Mouse (Mus musculus): ENCODE results near the gene Slc39a11.

The Slc39a11 gene

DNA sequence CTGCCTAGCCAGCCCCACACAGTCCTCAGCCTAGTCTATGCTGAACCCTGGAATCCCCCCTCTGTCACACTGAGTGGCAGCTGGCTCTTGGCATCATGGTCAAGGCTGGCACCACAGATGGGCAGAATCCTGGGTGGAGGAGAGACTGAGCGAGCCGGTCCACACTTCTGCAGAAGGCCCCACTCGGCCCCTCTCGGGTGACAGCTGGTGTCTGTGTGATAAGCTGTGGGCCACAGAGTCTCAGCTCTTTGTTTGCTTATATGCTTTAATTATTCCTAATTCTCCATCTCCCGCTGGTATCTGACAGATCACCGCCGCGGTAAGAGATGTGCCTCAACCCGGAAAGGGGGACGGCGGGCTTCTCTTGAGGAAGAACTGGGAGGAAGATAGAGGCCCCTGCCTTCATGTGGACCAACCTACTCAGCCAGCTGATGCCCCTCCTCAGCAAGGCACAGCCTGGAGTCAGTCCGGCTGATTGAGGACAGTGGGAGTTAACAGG lies 182.5 kb downstream of the Slc39a11 start:
- DNase-seq (ENCODE audit: low spot score in 2 of 2), result no peak

DNA sequence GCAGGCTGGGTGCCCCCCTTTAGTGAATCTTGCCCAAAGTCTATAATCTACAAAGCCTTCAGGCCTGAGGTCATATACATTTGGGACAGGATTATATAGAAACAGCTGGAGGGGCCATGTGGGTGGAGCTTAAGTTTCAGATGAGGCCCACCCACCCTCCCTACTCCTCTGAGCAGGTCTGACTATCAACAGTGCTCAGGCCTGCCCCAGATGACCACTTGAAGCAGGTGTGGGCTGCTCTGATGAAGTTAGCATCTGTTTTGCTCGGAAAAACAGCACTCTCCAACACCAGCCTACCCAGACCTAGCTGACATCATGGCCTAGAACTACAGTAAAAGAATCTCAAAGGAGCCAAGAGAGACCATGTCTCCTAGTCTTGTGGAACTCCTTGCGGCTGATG lies 189.8 kb downstream of the Slc39a11 start:
- no peak for DNase-seq (ENCODE audit: low spot score in 2 of 2)

DNA sequence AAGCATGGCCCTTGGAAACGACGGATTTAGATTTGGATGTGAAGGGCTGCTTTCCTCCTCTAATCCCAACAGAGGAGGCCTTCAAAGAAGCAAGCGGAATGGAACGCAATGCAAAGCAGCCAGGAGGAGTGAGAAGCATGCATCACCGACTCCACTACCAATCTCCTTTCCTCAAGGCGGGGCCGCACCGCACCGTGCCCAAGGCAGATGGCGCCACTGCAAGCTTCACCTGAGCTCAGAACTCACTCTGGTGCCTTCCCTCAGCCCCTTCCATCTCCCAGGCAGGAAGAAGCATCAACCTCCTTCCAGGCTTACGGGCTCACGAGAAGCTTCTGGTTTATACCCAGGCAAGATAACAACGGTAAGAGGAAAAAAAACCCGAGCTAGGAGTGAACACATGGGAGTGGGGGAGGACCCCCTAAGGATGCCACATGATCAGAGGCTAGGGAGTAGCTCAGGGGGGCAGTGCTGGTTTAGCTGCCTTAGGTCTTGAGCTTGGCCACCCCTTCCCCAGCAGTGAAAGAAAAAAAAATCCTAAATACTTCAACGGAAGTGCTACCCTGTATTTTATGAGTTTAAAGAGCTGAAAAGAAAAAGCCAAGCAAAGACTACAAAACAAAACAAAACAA lies 191.2 kb downstream of the Slc39a11 start:
- DNase-seq (ENCODE audit: low spot score in 2 of 2), result no peak

DNA sequence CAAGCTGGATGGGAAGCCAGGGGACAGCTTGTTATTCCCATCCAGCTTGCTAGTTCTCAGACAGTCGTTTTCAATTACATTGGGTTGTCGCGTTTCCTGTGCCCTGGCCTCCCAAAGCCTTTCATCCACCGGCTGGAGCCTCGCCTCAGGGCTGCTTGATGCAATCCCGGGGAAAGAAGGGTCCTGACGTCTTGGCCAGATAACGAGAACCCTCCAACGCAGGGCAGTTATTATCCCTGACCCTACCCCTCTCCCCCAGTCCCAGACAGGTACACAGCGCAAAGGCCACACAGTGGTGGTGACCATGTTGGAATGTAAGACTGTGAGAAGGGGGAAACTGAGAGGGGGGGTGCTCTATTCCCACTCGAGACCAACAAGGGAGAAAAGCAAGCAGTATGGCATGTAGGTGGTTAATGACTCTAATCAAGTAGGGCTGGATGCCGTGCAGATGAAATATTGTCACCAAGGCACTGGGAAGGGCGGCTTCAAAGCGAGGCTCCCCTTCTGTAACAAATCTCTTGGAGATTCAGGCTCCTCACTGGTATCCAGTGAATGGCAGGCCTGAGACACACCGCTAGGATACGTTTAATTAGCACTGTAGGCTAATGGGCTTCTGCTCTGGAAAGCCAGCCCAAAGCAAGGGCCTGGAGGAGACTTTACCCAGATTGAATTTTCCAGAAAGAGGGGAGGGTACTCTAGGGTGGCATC lies 196.9 kb downstream of the Slc39a11 start:
- DNase-seq (ENCODE audit: low spot score in 2 of 2), result no peak

DNA sequence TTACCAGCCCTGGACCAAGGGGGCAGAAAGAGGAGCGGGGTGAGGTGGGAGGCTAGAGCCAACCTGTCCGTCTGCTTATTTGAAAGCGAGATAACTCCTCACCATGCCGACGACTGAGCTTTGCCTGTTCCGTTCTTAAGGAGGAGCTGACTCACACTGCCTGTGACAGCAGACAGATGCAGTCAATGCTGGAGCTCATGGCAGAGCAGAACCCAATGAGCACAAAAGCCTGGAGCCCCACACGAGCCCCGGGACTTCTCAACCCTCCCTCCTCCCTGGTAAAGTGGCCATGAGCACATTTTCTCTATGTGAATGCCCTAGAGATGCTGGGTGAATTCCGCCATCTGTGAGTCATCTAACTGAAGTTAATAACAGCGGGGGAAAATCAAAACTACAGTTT lies 198.6 kb downstream of the Slc39a11 start:
- DNase-seq (ENCODE audit: low spot score in 2 of 2), result no peak

DNA sequence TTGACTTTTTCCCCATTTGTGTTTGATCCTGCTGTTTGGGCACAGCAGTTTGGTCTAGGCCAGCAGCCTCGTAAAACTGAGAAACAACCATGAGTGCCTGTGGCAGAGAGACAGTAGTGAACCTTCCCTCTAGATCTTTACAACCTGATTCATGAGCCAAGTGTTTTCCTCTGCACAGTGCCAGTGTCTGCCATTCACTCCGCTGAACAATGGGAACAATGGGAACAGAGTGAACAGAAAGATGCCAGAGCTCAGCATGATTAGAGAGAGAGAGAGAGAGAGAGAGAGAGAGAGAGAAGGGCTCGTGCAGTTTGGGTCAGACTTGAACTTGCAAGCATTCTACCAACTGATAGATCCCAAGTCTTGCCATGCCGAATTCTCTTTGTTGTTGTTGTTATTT lies 199.2 kb downstream of the Slc39a11 start:
- no peak for DNase-seq (ENCODE audit: low spot score in 2 of 2)

DNA sequence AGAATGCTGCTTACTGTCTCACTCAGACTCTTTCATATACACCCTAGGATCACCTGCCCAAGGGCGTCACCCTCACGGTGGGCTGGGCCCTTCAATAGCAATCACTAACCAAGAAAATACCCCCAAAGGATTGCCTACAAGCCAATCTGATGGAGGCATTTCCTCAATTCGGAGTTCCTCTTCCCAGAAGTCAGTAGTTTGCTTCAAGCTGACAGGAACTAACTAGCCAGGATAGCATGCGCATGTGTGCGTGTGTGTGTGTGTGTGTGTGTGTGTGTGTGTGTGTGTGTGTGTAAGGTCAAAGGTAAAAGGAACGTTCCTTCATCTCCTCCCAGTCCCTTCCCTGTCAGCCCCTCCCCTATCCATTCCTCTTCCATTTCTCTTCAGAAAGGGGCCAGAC lies 199.9 kb downstream of the Slc39a11 start:
- DNase-seq (ENCODE audit: low spot score in 2 of 2), result no peak

DNA sequence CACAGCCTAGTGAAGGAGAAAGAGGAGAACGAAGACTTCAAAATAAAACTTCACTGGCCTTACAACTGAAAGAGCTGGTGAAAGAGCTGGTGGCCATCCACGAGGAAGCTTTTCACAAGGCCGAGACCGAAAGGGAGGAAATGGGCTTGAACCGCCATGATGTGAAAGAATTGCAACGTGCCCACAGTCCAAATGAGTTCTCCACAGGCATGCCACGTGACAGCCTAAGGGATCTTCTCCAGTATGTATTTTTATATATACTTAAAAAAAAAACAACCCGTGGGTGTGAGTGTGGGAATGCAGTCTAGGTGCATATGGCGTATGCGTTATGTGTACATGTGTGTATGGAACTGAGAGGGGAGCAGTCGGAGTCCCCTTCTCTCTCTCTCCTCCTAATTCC lies 207.8 kb downstream of the Slc39a11 start:
- no peak for DNase-seq (ENCODE audit: low spot score in 2 of 2)

DNA sequence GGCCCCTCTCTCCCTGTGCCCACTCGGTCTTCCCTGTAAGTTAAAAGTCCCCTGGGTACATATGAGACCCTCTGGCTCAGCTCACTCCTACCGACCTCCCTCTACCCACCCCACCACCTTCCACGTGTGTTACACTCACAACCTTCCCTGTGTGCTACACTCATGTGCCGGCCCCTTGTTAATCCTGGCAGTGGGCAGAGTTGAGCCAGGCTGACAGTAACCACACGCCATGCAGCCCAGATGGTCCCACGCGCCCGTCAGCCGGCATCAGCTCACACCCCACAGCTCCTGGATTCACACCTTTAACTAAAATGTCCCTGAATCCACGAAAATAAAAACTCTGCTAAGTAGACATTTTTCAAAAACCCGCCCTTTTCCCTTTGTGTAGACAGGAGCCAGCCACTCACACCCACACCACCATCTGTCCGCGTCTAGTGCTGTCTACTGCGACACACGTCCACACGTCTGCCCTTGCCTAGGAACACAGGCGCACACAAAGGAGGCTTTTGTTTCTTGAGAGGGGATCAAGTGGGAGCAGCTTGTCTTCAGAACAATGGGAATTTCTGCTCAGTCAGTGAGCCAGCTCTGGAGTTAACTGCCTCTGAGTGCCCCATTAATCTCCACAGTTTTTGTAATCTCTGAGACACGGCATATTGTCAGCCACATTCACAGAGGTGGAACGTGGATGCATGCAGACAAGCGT lies 210.4 kb downstream of the Slc39a11 start:
- DNase-seq (ENCODE audit: low spot score in 2 of 2), result no peak

DNA sequence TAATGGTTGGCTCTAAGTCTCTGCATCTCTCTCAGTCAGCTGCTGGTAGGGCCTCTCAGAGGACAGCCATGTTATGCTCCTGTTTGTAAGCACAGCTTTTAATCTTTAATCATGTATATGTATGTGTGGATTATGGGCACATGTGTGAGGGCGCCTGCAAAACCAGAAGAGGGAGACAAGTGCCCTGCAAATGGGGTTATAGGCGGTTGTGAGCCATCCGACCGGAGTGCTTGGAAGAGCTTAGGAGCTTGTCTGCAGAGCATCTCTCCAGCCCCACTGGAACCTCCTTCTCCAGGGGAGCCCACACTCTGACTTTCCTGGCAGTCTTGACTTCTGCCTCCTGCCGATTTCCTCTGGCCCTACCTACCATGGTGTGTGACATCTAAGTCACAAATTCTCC lies 211.0 kb downstream of the Slc39a11 start:
- no peak for DNase-seq (ENCODE audit: low spot score in 2 of 2)

DNA sequence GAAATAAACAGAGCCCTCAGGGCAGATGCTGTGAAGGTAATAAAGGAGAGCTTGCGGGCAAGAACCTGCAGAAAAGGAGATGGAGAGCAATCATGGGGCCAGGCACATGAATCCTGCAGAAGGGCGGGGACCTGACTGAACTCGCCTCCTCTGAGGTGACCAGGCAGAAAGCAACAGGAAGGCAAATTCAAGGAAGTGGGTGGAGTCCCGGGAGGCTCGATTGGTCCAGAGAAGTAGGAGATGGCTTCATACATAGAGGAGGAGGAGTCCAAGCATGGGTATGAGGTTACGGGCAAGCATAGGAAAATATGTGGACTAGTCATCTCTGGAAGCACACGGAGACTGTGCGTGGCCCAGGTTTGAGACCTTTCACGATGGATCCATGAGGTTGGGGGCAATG lies 212.5 kb downstream of the Slc39a11 start:
- no peak for DNase-seq (ENCODE audit: low spot score in 2 of 2)

DNA sequence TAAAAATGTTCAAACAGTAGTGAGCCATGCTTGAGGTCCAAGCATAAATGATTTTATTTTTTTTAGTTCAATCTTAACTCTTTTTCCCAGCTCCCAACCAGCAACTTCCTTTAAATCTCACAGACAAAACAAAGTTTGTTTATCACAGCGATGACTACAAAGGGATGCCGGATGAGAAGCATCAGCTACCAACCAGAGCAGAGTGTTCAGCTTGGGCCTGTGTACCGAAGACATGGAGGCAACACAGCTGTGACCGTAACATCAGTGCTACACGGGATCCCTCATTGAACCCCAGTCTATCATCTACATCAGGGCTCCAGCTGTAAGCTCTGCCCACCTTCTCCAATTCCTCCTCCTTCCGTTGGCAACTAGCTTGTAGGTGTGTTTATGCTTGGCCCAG lies 213.6 kb downstream of the Slc39a11 start:
- no peak for DNase-seq (ENCODE audit: low spot score in 2 of 2)

DNA sequence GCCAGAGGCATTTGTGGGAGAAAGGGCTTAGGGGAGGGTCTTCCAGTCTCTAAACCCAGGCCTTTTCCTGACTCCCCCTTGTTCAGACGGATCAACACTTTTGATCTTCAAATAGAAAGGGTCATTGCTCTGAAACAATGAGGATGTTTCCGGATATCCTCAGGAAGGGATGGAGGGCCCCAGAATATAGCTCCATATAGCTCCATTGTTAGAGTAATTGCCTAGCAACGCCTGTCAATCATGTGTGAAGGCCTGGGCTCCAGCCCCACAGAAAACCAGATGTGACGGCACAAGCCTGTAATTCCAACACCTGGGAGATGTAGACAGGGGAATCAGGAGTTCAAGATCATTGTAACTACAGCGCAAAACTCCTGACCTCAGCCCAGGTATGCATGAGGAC lies 214.2 kb downstream of the Slc39a11 start:
- DNase-seq (ENCODE audit: low spot score in 2 of 2), result no peak

DNA sequence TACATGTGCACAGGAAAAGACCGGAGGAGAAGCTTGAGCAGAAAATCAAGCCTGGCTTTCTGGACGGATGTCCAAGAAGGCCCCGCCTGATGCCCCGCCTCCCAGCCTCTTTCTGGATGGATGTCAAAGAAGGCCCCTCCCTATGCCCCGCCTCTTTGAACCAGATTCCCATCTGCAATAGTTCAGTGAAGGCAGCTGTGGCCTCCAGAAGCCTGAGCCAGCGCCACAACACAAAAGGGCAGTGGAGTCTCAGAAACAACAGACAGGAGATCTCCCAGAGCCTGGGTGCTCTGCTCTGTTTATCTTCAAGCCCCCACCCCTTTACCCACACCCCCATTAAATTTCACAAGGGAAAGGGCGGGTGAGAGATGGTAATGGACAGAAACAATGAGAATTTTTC lies 218.7 kb downstream of the Slc39a11 start:
- DNase-seq (ENCODE audit: low spot score in 2 of 2), result peak in 1 of 2 experiments; percentile 1

DNA sequence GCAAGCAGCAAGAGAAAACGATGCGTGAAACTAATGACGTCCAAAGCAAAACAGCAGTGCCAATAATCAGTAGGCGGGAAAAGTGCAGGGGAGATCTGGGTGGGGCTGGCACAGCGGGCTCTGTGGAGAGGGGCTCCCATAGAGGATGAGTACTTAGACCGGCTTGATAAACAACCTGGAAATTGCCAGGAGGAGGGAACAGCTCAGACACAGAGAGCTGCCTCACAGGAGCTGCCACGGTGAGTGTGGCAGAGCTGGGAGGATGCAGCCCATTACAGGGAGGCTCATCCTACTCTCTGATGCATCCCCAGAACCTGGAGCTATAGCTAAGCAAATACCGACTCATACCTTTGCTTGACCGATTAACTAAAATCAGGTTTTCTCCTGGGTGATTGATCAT lies 224.0 kb downstream of the Slc39a11 start:
- DNase-seq (ENCODE audit: low spot score in 2 of 2), result no peak

DNA sequence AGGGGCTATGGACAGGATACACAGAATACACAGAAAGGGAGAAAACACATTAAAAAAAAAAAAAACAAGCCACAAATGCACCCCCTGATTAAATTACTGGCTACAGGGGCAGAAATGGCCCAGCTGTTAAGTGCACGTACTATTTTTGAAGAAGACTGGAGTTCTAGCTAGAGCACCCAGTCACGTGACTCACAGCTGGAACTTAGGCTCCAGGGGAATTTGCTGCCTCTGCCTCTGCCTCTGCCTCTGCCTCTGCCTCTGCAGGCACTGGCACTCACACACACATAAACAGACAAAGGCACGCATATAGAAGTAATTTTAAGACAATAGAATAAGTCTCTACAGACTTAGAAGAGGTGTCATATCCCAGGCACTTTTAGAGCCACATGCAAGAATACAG lies 224.4 kb downstream of the Slc39a11 start:
- DNase-seq (ENCODE audit: low spot score in 2 of 2), result no peak

DNA sequence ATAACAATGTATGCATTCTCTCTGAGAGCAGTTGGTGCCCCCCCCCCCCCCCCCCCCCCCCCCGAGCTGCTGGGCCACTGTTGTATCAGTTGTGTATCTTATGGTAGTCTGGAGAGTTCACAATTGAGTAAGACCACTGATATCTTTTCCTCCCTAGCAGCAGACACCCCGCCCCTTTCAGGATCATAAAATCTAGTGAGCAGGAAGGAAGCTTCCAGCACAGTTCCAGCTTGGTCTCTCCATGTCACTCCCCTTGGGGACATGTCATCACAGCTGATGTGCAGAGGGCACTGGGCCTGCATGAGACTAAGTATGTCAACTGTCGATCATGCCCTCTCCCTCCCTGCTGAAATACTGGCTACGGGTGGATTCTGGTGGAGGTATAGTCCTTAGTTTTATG lies 225.1 kb downstream of the Slc39a11 start:
- no peak for DNase-seq (ENCODE audit: low spot score in 2 of 2)

DNA sequence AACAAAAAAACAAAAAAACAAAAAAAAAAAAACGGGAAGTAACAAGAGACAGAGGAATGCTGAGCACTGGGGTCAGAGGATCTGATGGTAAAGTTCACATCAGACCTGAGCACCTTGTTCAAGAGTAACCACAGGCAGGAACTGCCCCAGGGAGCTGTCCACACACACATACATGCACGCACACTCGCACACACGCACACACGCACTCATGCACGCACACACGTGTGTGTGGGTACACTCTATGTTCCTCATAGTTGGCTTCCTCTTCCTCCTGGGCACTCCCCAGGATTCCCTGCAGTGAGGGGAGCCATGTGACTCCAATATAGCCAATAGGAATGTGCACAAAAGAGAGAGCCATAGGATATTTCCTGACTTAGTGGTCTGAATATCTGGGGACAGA lies 227.3 kb downstream of the Slc39a11 start:
- DNase-seq (ENCODE audit: low spot score in 2 of 2), result no peak

DNA sequence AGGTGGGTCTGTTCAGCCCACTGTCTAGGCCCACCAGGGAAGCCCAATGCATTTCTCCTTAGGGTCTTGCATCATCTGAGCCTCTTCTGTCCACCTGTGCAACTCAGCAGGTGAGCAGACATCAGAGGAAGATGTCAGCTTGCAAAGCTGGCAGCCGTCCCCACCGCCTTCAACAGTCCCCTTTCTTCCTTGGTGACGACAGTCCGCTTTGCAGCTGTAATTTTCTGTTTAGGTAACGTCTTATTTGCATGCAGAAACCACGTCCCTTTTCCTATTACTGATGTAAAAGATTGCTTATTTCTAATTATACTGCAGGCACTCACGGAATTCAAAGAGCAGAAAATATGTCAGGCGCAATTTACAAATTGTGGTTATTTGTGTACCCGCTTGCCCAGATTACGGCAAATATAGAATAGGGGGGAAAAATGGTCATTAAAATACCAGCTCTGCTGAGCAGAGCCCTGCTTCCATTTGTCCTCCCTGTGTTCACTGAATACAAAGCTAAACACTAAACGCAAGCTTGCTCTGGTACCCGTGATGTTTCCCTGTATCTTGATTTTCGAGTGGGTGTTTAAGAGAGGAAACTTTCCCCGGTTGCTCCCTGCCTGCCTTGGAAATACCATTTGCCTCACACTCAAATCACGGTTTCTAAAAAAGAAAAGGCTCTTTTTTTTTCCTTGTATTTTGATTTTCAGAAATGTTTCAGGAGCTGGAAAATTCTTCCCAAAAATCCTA lies 230.8 kb downstream of the Slc39a11 start:
- no peak for DNase-seq (ENCODE audit: low spot score in 2 of 2)

DNA sequence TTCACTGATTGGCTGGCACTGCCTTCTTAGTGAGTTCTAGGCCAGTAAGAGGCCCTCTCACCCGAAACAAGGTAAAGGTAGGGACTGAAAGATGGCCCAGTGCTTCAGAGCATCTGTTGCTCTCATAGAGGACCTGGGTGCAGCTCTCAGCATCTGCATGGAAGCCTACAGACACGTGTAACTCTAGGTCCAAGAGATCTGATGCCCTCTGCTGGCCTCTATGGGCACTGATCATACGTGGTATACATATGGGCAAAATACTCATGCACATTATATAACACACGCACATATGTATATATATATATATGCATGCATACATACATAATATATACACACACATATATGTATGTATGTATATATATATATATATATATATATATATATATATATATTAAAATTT lies 231.9 kb downstream of the Slc39a11 start:
- no peak for DNase-seq (ENCODE audit: low spot score in 2 of 2)

DNA sequence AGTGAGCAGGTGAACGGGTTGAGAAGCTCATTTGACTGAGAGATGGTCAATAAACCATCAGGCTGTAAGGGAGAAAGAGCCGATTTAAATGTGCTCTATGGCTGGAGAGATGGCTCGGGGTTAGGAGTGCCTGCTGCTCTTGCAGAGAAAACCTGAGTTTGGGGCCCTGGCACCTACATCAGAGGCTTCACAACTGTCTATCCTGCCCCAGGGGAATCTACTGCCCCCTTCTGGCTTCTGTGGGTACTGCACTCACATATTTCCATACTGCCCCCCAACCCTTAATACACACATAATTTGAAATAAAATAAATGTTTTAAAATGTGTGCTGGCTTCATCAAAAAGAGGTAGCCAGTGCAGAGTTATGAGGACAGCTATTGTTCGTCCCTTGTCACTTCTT lies 237.3 kb downstream of the Slc39a11 start:
- no peak for DNase-seq (ENCODE audit: low spot score in 2 of 2)

DNA sequence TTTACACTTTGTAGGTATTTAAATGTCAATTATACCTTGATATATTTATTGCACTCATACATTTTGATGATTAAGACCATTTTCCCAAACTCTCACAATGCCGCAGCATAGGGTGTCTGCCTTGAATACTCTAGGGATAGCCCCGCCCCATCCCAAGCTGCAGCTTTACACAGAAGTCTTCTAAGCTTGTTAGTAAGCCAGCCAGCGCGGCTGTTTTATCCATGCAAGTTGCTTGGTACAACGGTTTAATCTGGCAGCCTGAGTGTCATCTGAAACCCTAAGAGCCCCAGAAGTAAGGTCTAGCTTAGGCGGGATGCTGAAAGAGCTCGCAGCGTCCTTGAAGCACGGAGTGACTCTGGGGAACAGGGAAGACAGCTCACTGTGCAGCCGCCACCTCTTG lies 238.1 kb downstream of the Slc39a11 start:
- no peak for DNase-seq (ENCODE audit: low spot score in 2 of 2)

Measured in urinary bladder, adult 18-20 months (tissue).